Mouse (Mus musculus): ENCODE results near the gene C5ar2.
"Not testable (repeated sequence)": the region's sequence is repeated elsewhere in the genome, so short reads cannot be mapped to it uniquely, and the experiment has no call there.

The C5ar2 gene

GRCm38 (mm10) chr7:16244067-16244466 lies at the start of gene C5ar2:
C5ar2 (minus strand) TSS chr7:16244154.
- no peak for DNase-seq

GRCm38 (mm10) chr7:16287791-16288190 lies 43.8 kb upstream of the C5ar2 start:
- no peak for DNase-seq

- no peak for DNase-seq
Observed at GRCm38 (mm10) chr7:16287016-16287415, 43.1 kb upstream of the C5ar2 start.

GRCm38 (mm10) chr7:16286026-16286961 lies 42.3 kb upstream of the C5ar2 start, which contains the start of gene Ccdc9:
Ccdc9 (minus strand) TSS chr7:16286795.
- peak; percentile 98 for DNase-seq

- DNase-seq, result peak; percentile 77
Observed at GRCm38 (mm10) chr7:16285450-16286025, 41.6 kb upstream of the C5ar2 start.

- no peak for DNase-seq
Observed at GRCm38 (mm10) chr7:16284904-16285303, 41.0 kb upstream of the C5ar2 start.

GRCm38 (mm10) chr7:16284001-16284400 lies 40.0 kb upstream of the C5ar2 start:
- no peak for DNase-seq

GRCm38 (mm10) chr7:16282334-16282733 lies 38.4 kb upstream of the C5ar2 start:
- DNase-seq, result no peak

- DNase-seq, result no peak
Observed at GRCm38 (mm10) chr7:16280721-16281120, 36.8 kb upstream of the C5ar2 start.

GRCm38 (mm10) chr7:16274922-16275890 lies 31.3 kb upstream of the C5ar2 start:
- peak; percentile 38 for DNase-seq

- peak; percentile 83 for DNase-seq
Observed at GRCm38 (mm10) chr7:16273766-16274140, 29.8 kb upstream of the C5ar2 start.

GRCm38 (mm10) chr7:16273081-16273765 lies 29.3 kb upstream of the C5ar2 start, which contains the start of gene Inafm1:
Inafm1 (minus strand) TSS chr7:16273617.
- DNase-seq, result peak; percentile 90

- peak; percentile 82 for DNase-seq
Observed at GRCm38 (mm10) chr7:16272681-16273080, 28.7 kb upstream of the C5ar2 start.

- peak; percentile 44 for DNase-seq
Observed at GRCm38 (mm10) chr7:16271139-16271538, 27.2 kb upstream of the C5ar2 start.

GRCm38 (mm10) chr7:16266593-16266992 lies 22.6 kb upstream of the C5ar2 start:
- DNase-seq, result not testable (repeated sequence)

- no peak for DNase-seq
Observed at GRCm38 (mm10) chr7:16265856-16266255, 21.9 kb upstream of the C5ar2 start.

- no peak for DNase-seq
Observed at GRCm38 (mm10) chr7:16263843-16264242, 19.9 kb upstream of the C5ar2 start.

GRCm38 (mm10) chr7:16263015-16263787 lies 19.2 kb upstream of the C5ar2 start:
- peak; percentile 86 for DNase-seq

GRCm38 (mm10) chr7:16261097-16261496 lies 17.1 kb upstream of the C5ar2 start:
- no peak for DNase-seq

- no peak for DNase-seq
Observed at GRCm38 (mm10) chr7:16259110-16259590, 15.2 kb upstream of the C5ar2 start, which contains the start of gene C5ar1. C5ar1 (minus strand) TSS chr7:16259540.

- DNase-seq, result no peak
Observed at GRCm38 (mm10) chr7:16257830-16258229, 13.9 kb upstream of the C5ar2 start.
